Mouse (Mus musculus): ENCODE measurements at regions not wholly inside any gene's neighbourhood (a gene's known extent, or its start where the extent isn't known, plus 50 kb on each side); places are given as distances from the start of the nearest gene placed in this dataset.

DNA sequence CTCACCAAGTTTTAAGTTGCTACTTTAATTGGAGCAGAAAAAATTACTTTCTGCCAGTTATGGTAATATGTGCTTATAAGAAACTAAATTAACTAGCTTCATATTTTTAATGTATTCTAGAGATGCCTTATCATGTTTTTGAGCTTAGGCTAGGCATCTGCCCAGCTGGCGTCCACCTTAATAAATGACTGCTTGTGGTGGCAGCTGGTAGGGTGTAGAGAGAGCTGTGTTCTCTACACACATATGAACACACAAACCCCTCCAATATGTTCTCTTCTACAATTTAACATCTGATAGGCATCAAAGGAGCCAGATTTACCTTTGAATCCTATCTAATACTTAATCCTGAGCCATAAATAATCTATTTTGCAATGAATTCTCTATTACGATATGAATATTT, 173.4 kb downstream of the Gm4340 start:
- in situ Hi-C loops (cut with MboI, MseI), result no loop called here

DNA sequence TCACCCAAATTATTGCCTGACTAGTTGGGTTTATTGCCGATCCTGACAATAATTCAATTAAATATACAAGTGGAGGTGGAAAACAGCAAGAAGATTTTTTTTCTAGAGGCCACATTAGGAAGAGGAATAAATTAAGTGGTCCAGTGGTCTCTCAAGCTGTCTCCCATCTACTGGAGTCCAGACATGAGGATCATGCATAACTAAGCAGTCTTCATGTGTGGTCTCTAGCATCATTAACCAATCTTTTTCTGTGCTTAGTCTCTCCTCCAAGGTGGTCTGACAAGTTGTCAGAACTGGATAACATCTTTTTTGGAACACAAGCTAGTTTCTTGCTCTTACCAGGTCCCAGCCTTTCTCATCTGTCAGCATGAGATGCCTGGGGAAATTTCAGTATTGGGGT, 180.7 kb downstream of the Gm4340 start:
- in situ Hi-C loops (cut with MboI, MseI), result no loop called here

DNA sequence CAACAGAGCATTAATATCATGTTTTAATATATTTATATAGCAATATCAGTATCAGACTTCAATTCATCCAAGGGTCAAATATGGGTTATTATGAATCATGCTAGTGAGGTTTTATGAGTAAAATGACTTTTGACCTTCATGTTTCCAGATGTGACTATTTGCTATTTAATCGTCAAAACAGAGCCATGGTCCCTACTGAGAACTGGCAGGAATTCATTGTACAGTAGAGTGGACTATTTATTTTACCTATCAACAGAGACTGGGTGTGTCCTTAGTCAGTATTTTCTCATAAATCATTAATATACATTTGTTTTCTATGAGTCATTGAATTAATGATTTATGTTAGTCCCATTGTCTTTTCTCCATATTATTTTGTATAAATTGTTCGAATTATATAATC, 194.4 kb downstream of the Gm4340 start:
- in situ Hi-C loops (cut with MboI, MseI), result no loop called here

DNA sequence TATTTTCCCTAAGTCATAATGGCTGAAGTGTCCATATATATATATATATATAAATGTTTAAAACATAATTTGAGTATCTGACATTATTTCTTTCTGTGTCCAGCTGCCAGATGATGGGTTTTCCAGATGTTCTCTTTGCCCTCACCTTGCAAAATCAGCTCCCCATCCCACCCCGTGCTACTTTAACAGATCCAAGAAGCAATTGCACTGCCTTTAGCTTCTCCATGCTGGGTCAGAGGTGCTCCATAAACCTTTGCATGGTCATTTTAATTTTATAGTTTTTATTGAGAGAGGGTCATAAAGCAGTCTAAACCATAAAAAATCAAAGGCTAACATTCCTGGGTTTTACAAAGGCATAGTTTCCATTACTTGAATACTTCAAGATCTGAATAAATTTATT, 201.9 kb downstream of the Gm4340 start:
- in situ Hi-C loops (cut with MboI, MseI), result no loop called here

DNA sequence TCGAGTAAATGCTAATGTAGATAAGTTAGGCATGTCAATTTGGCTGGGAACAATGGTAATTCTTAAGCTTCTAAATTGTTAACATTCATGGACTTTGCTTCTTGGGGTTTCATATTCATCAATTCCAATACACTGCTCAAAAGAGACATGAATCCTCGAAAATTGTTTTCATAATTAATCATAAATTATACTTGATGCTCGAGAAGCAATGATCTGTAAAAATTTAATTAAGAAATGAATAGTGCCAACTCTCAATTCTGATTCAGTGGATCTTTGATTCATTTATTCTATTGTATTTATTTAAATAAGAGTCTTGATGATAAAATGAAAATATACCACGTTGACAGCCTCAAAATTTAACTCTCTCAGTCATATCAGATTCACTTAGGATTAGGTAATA, 214.9 kb downstream of the Gm4340 start:
- in situ Hi-C loops (cut with MboI, MseI), result loop anchor here (10.0 kb wide), 1 partner anchor 156 kb away; no protein-coding TSS in a partner anchor

DNA sequence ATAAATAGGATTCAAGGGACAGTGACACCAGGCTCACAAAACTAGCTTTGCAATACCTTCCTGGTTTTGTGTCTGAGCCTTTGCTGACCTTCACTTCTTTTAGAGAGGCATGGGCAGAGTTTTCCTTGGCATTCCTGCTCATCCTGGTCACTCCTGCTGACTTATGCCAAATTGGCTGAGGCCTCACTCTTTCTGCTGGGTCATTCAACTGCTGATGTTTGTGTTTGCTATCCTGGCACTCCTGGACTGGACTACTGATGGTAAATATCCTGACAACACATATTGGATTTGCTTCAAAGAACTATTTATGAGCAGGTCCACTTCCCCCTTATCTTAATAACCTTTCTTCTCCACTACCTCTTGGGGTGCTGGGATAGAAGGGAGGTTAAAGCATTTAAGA, 228.7 kb downstream of the Gm4340 start:
- in situ Hi-C loops (cut with MboI, MseI), result no loop called here

DNA sequence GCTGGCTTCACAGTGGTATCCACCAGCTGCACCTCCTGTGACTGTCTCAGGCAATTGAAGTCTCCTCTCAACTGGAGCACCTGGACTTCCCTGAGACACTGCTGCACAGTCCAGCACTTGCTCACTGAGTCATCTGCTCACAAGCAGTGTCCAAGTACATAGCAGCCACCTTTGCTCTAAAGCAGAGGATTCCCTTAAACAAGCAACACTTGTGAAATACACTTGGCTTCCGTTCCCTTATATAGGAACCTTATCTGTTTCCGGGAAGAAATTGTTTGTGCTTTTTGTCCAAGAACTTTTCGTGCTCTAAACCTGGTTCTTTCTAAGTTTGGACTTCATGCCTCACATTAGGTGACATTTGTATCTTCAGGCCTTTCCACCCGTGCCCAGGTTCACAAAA, 229.3 kb downstream of the Gm4340 start:
- in situ Hi-C loops (cut with MboI, MseI), result no loop called here

DNA sequence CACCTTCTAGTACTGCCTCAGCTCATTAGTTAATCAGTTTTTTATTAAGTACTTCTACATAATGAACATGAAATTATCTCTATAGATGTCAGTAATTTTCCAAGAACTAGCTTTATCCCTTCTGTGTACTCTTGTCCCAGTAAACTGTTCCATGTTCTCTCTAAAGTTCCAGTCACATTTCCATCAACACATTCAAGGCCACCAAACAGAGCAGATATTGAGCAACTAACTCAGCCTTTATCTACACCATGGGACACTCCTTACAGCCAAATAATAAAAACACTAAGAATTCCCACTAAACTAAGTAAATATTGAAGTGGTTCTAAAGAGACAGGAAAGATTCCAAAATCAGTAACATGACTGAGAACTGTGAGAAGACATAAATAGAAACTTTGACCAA, 229.9 kb downstream of the Gm4340 start:
- in situ Hi-C loops (cut with MboI, MseI), result no loop called here

DNA sequence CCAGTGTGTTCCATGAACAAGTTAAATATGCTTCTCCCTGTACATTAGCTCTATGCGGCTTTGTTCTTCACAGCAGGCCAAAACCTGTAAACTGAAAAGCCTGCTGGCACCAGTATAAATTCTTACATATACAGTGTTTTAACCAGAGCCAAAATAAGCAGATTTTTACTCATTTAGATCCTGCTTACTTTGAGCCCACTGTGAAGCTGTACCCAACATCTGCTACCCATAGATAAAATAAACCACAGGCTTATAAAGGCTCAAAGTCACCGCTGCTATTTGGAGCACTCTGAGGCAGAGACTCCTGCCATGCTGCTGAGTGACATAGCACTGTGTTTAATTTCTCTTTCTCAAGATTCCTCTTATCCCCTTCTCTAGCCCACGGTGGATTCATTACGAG, 251.1 kb downstream of the Gm4340 start:
- in situ Hi-C loops (cut with MboI, MseI), result no loop called here

DNA sequence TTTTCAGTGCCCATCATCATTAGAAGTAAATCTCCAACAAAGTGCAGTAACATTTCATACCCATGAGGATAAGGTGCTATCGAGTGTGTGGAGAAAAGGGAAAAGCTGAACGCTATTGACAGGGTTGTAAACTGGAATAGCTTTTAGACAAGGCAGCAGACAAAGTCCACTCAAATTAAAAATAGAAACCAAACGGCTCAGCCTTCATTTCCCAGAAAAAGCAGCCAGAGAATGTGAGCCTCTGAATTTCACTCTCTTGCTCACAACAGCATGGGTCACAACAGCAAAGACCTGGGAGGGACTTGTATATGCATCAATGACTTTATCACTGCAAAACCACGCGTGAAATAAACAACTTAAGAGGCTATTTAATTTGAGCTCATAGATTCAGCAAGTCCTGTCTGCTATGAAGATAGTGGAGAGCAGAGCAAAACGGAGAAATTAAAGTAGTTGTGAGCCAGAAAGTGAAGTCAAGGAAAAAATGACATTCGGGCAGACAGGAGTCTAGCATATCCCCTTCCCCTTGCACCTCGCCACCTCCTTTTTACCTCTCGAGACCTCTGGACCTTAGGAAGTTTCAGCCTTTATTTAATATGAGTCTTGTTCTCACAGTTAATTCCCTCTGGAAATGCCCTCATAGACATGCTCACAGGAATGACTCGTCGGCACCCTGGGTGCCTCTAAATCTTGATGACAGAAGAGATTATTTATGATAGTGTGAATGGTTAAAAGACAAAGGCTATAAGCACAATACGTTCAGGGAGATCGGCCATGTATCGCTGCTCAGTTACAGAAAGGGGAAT, 261.9 kb downstream of the Gm4340 start:
- in situ Hi-C loops (cut with MboI, MseI), result no loop called here

DNA sequence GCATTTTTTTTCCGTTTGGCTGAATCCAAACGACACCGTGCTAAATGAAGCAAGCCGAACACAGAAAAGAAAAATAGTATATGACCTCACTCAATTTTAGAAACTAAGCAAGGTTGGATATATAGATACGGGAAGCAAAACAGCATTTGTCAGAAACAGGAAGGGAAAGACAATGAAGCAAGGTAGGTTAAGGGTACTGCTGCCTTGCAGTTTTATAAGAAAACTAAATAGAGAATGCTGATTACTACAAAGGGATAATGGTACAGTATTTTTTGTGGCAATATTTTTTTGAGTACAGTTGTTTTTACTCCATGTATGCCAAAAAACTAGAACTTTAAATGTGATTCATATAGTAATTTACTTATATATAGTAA, 262.5 kb downstream of the Gm4340 start:
- in situ Hi-C loops (cut with MboI, MseI), result no loop called here

DNA sequence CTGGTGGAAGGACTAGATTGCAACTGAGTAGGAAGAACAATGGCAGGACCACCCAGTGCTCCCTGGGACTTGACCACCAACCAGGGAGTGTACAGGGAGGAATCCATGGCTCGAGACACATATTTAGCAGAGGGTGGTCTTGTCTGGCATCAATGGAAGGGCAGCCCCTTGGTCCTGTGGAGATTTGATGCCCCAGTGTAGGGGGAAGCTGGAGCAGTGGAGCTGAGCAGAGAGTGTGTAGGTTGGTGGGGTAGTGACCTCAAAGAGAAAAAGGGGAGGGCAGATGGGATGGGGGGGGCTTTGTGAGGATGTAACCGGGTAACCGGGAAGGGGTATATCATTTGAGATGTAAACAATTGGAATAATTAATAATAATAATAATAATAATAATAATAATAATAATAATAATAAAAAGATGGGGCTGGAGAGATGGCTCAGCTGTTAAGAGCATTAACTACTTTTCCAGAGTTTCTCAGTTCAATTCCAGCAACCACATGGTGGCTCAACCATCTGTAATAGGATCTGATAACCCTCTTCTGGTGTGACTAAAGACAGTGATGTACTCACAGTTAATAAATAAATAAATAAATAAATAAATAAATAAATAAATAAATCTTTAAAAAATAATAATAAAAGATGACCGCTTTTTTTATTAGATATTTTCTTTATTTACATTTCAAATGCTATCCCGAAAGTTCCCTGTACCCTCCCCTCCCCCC, 292.5 kb downstream of the Gm4340 start:
- in situ Hi-C loops (cut with MboI, MseI), result no loop called here

DNA sequence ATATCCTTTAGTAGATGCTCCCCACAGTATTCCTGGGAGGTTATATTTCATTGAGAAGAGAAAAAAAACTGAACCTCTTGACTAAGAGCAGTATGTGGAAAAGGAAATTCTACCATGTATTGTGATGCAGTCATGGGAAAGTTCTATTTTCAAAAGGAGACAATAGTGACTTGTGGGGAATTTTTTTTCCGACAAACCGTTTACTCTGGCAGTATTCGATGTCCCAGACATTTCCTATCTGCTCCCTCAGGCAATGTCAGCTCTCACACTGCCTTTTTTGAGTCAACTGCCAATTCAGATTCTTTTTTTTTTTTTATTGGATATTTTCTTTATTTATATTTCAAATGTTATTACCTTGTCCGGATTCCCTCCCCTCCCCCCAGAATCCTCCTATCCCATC, 295.5 kb downstream of the Gm4340 start:
- in situ Hi-C loops (cut with MboI, MseI), result no loop called here

DNA sequence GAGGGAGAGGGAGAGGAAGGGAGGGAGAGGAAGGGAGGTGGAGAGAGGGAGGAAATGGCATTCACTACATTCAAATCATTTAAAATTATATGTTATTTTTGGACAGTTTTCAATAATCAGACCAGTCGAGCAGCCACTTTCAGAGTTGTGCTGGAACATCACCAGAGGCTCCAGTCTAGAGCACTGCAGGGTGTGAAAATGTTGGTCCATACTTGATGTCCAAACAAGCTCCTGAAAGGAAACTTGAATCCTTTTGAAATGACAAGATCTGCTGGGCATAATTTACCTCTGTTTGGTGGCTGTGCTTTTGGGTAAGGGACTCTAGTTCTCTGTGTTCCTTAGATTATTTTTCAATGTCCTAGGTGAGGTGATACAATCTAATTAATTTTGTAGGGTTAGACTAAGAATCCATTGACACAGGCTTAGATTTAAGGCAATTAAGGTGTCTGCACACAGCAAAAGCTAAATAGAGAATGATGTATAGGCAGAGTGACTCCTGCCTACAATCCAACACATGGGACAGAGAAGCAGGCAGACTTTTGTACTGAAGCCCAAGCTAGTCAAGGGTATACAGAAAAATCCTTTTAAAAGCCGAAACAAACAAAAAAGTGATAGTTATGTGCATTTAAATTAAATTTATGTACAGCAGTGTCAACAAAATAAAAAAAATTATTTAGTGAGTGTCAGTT, 297.2 kb downstream of the Gm4340 start:
- in situ Hi-C loops (cut with MboI, MseI), result no loop called here
